Mouse (Mus musculus) lung, embryonic 14.5 days (tissue): ENCODE measurements around the gene Usp53. TPM values are rescaled to one million over a fixed set of nuclear protein-coding genes. Genes with fewer than 3 reads are reported as not detected.

ENCODE experiments used
- ATAC-seq: fragments of 200-750 bp; cut with Nextera tagmentation; 2 replicates; pipeline ENCODE4 v1.8.0; 2017; ENCODE audit warnings: mild to moderate bottlenecking, moderate TSS enrichment, moderate library complexity; ENCODE audit not compliant: insufficient read depth
- DNase-seq: peaks from one replicate; pipeline ENCODE4 v3.0.0-alpha.2; 2015
- H3K27ac ChIP-seq: fragments of 300-500 bp; sonication (generic); 2 replicates; pipeline ENCODE4 v1.5.1; 2014; ENCODE audit warnings: low read depth, mild to moderate bottlenecking, moderate library complexity
- H3K27me3 ChIP-seq: fragments of 300-500 bp; sonication (generic); 2 replicates; pipeline ENCODE4 v1.6.1; 2014; ENCODE audit warnings: low read length, control low read depth; ENCODE audit not compliant: insufficient read depth
- H3K36me3 ChIP-seq: fragments of 300-500 bp; sonication (generic); 2 replicates; pipeline ENCODE4 v1.6.1; 2014; ENCODE audit warnings: control low read depth; ENCODE audit not compliant: insufficient read depth
- H3K4me1 ChIP-seq: fragments of 300-500 bp; sonication (generic); 2 replicates; pipeline ENCODE4 v1.6.1; 2014; ENCODE audit warnings: antibody characterized with exemption, control low read depth; ENCODE audit not compliant: insufficient read depth
- H3K4me2 ChIP-seq: fragments of 300-500 bp; sonication (generic); 2 replicates; pipeline ENCODE4 v1.6.1; 2014; ENCODE audit warnings: mild to moderate bottlenecking
- H3K4me3 ChIP-seq: fragments of 300-500 bp; sonication (generic); 2 replicates; pipeline ENCODE4 v1.5.1; 2014; ENCODE audit warnings: low read depth, low read length
- H3K9ac ChIP-seq: fragments of 300-500 bp; sonication (generic); 2 replicates; pipeline ENCODE4 v1.6.1; 2014
- H3K9me3 ChIP-seq: fragments of 300-500 bp; sonication (generic); 2 replicates; pipeline ENCODE4 v1.6.1; 2016; ENCODE audit warnings: low read depth, low read length, control low read depth
- CTCF ChIP-seq: IDR thresholded peaks from 2 replicates; pipeline ENCODE4 v1.5.1; 2016; ENCODE audit warnings: antibody characterized with exemption, low read depth
- WGBS: fragments of 180-500 bp; shearing (Covaris S2); extraction: QIAGEN DNeasy Blood & Tissue Kit; methylation state at CpG from one replicate; pipeline ENCODE4 v1.1.7; 2014; 5-methylcytosine and 5-hydroxymethylcytosine counted together
- polyA plus RNA-seq: library from polyadenylated mRNA; unstranded; fragments of >200 nt; fragmentation: Nextera tagmentation; extraction: Ambion mirVana; gene quantifications from 2 replicates; pipeline ENCODE4 v1.2.1, GENCODE M21; 2014

Usp53 gene
- polyA plus RNA-seq, 1 experiment from 2014 or later = 8.2 TPM

GRCm38 (mm10) chr3:123007386-123007785 lies 23.1 kb upstream of the Usp53 start:
- H3K27me3 ChIP-seq = no peaks in the 10 kb centered on the region
- no peaks in the 10 kb centered on the region for H3K4me1 ChIP-seq
- H3K4me3 ChIP-seq = no peak overlapping the region
- H3K9ac ChIP-seq = no peak overlapping the region
- no peaks in the 10 kb centered on the region for H3K9me3 ChIP-seq
- 58% methylated on average over 10 of the region's 10 CpGs for WGBS
- no peak for ATAC-seq
- H3K4me2 ChIP-seq = no peak overlapping the region
- no peaks in the 10 kb centered on the region for H3K36me3 ChIP-seq
- TF ChIP-seq CTCF = no peak
- H3K27ac ChIP-seq = no peak overlapping the region
- DNase-seq = no peak

GRCm38 (mm10) chr3:123001053-123001452 lies 16.7 kb upstream of the Usp53 start:
- no peak for DNase-seq
- 46% methylated on average over 3 of the region's 3 CpGs for WGBS
- no peaks in the 10 kb centered on the region for H3K36me3 ChIP-seq
- H3K4me3 ChIP-seq = no peak overlapping the region
- no peaks in the 10 kb centered on the region for H3K27me3 ChIP-seq
- no peaks in the 10 kb centered on the region for H3K9me3 ChIP-seq
- H3K4me1 ChIP-seq = no peaks in the 10 kb centered on the region
- H3K27ac ChIP-seq = no peak overlapping the region
- no peak for ATAC-seq
- no peak overlapping the region for H3K9ac ChIP-seq
- no peak overlapping the region for H3K4me2 ChIP-seq
- TF ChIP-seq CTCF = no peak

GRCm38 (mm10) chr3:122998511-122998910 lies 14.2 kb upstream of the Usp53 start:
- no peak for DNase-seq
- no peak overlapping the region for H3K4me3 ChIP-seq
- H3K27ac ChIP-seq = no peak overlapping the region
- peaks cover 5% of the 10 kb centered on the region; the same call in 1 of the 2 replicates for H3K9me3 ChIP-seq
- no peaks in the 10 kb centered on the region for H3K27me3 ChIP-seq
- H3K36me3 ChIP-seq = no peaks in the 10 kb centered on the region
- TF ChIP-seq CTCF = no peak
- no peak for ATAC-seq
- no peaks in the 10 kb centered on the region for H3K4me1 ChIP-seq
- H3K4me2 ChIP-seq = no peak overlapping the region
- no peak overlapping the region for H3K9ac ChIP-seq
- 76% methylated on average over 8 of the region's 8 CpGs for WGBS

GRCm38 (mm10) chr3:122996968-122997367 lies 12.7 kb upstream of the Usp53 start:
- WGBS = 61% methylated on average over 1 of the region's 1 CpGs
- no peak for DNase-seq
- no peak for ATAC-seq

GRCm38 (mm10) chr3:122986906-122987305 lies 2.6 kb upstream of the Usp53 start:
- no peak overlapping the region for H3K4me2 ChIP-seq
- no peak for TF ChIP-seq CTCF
- no peaks in the 10 kb centered on the region for H3K27me3 ChIP-seq
- no peak overlapping the region for H3K4me3 ChIP-seq
- H3K9me3 ChIP-seq = no peaks in the 10 kb centered on the region
- no peak overlapping the region for H3K9ac ChIP-seq
- no peaks in the 10 kb centered on the region for H3K36me3 ChIP-seq
- ATAC-seq = no peak
- H3K4me1 ChIP-seq = peaks cover 17% of the 10 kb centered on the region
- no peak overlapping the region for H3K27ac ChIP-seq
- DNase-seq = no peak
- WGBS = 63% methylated on average over 11 of the region's 11 CpGs

More at GRCm38 (mm10) chr3:122996968-122997367, 12.7 kb upstream of the Usp53 start:
- no peak for TF ChIP-seq CTCF
- Histone ChIP-seq H3K27me3 (no peaks in the 10 kb centered on the region), H3K36me3 (no peaks in the 10 kb centered on the region), H3K9ac (no peak overlapping the region), H3K4me2 (no peak overlapping the region), H3K9me3 (peaks cover 5% of the 10 kb centered on the region; the same call in 1 of the 2 replicates), H3K27ac (no peak overlapping the region), H3K4me1 (no peaks in the 10 kb centered on the region), H3K4me3 (no peak overlapping the region)

- Histone ChIP-seq H3K9ac (no peak overlapping the region), H3K27ac (peak overlapping the region; percentile 27; the same call in 1 of the 2 replicates), H3K4me2 (peak overlapping the region; percentile 78; the same call in 1 of the 2 replicates), H3K36me3 (no peaks in the 10 kb centered on the region), H3K4me3 (no peak overlapping the region), H3K9me3 (no peaks in the 10 kb centered on the region), H3K27me3 (no peaks in the 10 kb centered on the region), H3K4me1 (peaks cover 17% of the 10 kb centered on the region)
- ATAC-seq = no peak
- WGBS = 14% methylated on average over 1 of the region's 1 CpGs
- peak; percentile 57 for DNase-seq
- TF ChIP-seq CTCF = no peak
These were observed 2.1 kb upstream of the Usp53 start for GRCm38 (mm10) chr3:122986386-122986785.

- H3K4me1 ChIP-seq = peaks cover 17% of the 10 kb centered on the region
- 10% methylated on average over 13 of the region's 13 CpGs for WGBS
- ATAC-seq (no peak), DNase-seq (peak; percentile 37)
- H3K4me3 ChIP-seq = peak overlapping the region; percentile 74
- peak overlapping the region; percentile 97 for H3K9ac ChIP-seq
- H3K27me3 ChIP-seq = no peaks in the 10 kb centered on the region
- H3K9me3 ChIP-seq = no peaks in the 10 kb centered on the region
- 0 out of 2 replicates have a peak, but pooled peaks have one; percentile 8 for TF ChIP-seq CTCF
- peak overlapping the region; percentile 97 for H3K27ac ChIP-seq
- peak overlapping the region; percentile 78 for H3K4me2 ChIP-seq
- no peaks in the 10 kb centered on the region for H3K36me3 ChIP-seq
These were observed 1.1 kb upstream of the Usp53 start for GRCm38 (mm10) chr3:122985183-122985944.
